Mouse (Mus musculus): ENCODE results near the gene Glrx2.
A peak's percentile ranks its signal among the peaks of the same experiment; 100 is the strongest.

Gene Glrx2

GRCm38 (mm10) chr1:143742186-143742585 lies 26.0 kb downstream of the Glrx2 start:
- DNase-seq (ENCODE audit: extremely low read depth, low read depth, low spot score), result no peak

GRCm38 (mm10) chr1:143745871-143746270 lies 29.7 kb downstream of the Glrx2 start:
- no peak for DNase-seq (ENCODE audit: extremely low read depth, low read depth, low spot score)

- DNase-seq (ENCODE audit: extremely low read depth, low read depth, low spot score), result no peak
Observed at GRCm38 (mm10) chr1:143762159-143762558, 46.0 kb downstream of the Glrx2 start.

- DNase-seq (ENCODE audit: extremely low read depth, low read depth, low spot score), result no peak
Observed at GRCm38 (mm10) chr1:143764443-143764842, 48.3 kb downstream of the Glrx2 start.

GRCm38 (mm10) chr1:143765801-143766200 lies 49.7 kb downstream of the Glrx2 start:
- DNase-seq (ENCODE audit: extremely low read depth, low read depth, low spot score), result no peak

GRCm38 (mm10) chr1:143766238-143766637 lies 50.1 kb downstream of the Glrx2 start:
- no peak for DNase-seq (ENCODE audit: extremely low read depth, low read depth, low spot score)

- no peak for DNase-seq (ENCODE audit: extremely low read depth, low read depth, low spot score)
Observed at GRCm38 (mm10) chr1:143770444-143771109, 54.4 kb downstream of the Glrx2 start.

GRCm38 (mm10) chr1:143773082-143773481 lies 56.9 kb downstream of the Glrx2 start:
- no peak for DNase-seq (ENCODE audit: extremely low read depth, low read depth, low spot score)

GRCm38 (mm10) chr1:143773909-143774308 lies 57.8 kb downstream of the Glrx2 start:
- DNase-seq (ENCODE audit: extremely low read depth, low read depth, low spot score), result no peak

- peak; percentile 52 for DNase-seq (ENCODE audit: extremely low read depth, low read depth, low spot score)
Observed at GRCm38 (mm10) chr1:143776446-143777411, 60.6 kb downstream of the Glrx2 start, which contains the start of the genes Trove2 and Uchl5. Trove2 (minus strand) TSS chr1:143777068. Uchl5 (plus strand) TSS chr1:143777272.

- DNase-seq (ENCODE audit: extremely low read depth, low read depth, low spot score), result no peak
Observed at GRCm38 (mm10) chr1:143777558-143778218, 61.5 kb downstream of the Glrx2 start.

- DNase-seq (ENCODE audit: extremely low read depth, low read depth, low spot score), result no peak
Observed at GRCm38 (mm10) chr1:143788584-143789227, 72.6 kb downstream of the Glrx2 start.
